Mouse (Mus musculus): Measurements from ENCODE around the gene Mphosph9.

- TF ChIP-seq CTCF (IDR thresholded peaks at IDR 0.05; ENCODE audit: low read depth): no peak
- TF ChIP-seq EP300 (optimal IDR thresholded peaks at IDR 0.05): no peak
Observed at GRCm38 (mm10) chr5:124338791-124339190, 11.0 kb upstream of the Mphosph9 start.
